Mouse (Mus musculus) urinary bladder, postnatal 25 days (tissue): Measurements from ENCODE around the gene Hist1h1a.
"Not testable (repeated sequence)": the region's sequence is repeated elsewhere in the genome, so short reads cannot be mapped to it uniquely, and the experiment has no call there.

Source experiments
- DNase-seq: peaks from one replicate; pipeline ENCODE4 v3.0.0; 2022; ENCODE audit warnings: low spot score

Gene Hist1h1a

DNA sequence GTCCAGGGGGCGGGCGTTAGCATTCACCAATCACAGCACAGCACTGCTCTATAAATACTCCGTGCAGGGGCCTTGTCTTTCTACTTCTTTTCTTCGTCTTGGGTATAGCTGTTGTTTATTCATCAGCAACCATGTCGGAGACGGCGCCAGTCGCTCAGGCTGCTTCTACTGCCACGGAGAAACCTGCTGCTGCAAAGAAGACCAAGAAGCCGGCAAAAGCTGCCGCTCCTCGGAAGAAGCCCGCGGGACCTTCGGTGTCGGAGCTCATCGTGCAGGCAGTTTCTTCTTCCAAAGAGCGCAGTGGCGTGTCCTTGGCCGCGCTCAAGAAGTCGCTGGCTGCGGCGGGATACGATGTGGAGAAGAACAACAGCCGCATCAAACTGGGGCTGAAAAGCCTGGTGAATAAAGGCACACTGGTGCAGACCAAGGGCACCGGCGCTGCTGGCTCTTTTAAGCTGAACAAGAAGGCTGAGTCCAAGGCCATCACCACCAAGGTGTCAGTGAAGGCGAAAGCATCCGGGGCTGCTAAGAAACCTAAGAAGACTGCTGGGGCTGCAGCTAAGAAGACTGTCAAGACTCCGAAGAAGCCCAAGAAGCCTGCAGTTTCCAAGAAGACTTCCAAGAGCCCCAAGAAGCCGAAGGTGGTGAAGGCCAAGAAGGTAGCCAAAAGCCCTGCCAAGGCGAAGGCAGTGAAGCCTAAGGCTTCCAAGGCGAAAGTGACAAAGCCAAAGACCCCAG lies at the start of gene Hist1h1a:
Gene Hist1h1a, plus strand, starts transcription at position 81 of the 738 bp plus-strand sequence.
- DNase-seq: peak; percentile 55

- no peak for DNase-seq
These were observed 47.0 kb upstream of the Hist1h1a start for GRCm38 (mm10) chr13:23716261-23717042.

DNA sequence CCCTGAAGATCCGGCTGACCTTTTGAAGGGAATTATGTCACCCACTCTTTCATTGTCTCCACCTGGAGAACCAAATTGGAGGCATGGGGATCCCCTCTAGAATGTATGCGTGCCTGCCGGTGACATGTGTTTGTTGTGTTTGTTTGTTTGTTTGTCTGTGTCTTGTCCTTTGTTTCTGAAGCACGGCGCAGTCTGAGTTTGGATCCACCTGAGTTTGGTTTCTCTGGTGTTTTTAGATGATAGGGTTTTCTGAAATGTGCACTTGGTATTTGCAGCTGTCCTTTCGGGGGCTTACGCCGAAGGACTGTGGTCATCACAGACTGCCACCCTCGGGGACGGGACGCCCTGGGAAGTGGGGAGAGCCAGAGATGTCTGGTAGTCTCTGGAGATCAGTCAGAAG lies 46.3 kb upstream of the Hist1h1a start:
- DNase-seq: no peak

GRCm38 (mm10) chr13:23717593-23718245 lies 45.7 kb upstream of the Hist1h1a start:
- not testable (repeated sequence) for DNase-seq

GRCm38 (mm10) chr13:23724239-23724638 lies 39.2 kb upstream of the Hist1h1a start:
- no peak for DNase-seq

DNA sequence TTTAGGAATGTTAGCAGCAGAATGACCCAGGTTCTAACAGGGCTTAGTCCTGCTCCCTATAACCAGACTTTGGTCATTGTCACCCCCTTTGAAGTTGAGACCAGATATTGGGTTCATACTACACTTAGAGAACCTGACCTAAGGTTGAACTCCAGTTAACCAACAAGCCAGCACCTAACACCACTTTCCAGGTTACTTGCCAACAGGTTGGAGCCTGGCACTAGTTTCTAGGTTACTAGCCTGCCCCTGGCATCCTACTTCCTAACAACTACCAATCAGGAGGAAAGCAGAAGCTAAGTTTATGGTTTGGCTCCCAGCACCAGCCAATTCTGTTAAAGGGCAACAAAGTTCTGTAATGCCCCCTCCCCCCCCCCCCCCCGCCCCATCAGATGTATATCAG lies 38.3 kb upstream of the Hist1h1a start:
- DNase-seq: no peak

DNA sequence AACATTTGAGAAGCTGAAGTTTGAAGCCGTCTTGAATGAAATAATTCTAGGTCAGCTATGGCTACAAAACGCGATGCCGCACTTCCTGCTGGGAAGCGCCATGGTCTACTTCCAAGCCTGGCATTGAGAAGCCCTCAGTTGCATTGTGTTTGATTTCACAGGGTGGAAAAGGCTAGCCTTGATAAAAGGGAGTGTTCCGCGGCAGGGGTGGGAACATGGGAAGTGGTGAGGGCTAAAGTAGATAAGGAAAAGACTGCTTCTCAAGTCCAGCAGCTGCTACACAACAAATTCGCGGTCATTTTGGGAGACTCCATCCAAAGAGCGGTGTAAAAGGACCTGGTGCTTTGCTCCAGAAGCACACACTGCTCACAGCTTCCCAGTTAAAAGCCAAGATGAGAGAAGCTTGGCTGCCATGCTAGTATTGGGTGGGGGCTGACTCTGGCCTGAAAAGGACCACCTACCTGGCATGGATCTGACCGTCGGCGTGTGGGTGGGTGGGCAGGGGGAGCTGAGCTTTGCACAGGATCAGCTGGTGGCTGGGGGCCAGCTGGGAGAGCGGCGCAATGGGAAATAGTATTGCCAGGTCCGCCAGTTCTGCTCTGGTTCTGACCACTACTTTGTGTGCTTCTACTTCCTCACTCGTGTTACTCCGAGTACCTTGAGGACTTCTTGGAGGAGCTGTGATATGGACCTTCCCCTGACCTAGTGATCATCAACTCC lies 34.8 kb upstream of the Hist1h1a start:
- no peak for DNase-seq

- no peak for DNase-seq
These were observed 34.3 kb upstream of the Hist1h1a start for GRCm38 (mm10) chr13:23729192-23729525.

DNA sequence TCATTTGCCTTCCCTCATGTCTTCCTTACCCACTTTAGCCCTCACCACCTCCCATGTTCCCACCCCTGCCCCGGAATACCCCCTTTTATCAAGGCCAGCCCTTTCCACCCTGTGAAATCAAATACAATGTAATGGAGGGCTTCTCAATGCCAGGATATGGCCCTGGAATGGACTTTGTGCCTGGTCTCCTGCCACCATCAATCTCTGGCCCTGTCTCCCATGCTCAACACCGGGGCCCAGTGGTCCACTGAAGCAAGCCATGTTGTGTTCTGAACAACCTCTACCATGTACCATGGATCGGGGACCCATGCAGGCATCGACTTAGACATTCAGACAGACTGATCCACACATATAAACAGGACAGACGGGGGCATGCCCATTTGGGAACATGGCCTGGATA lies 33.8 kb upstream of the Hist1h1a start:
- no peak for DNase-seq

DNA sequence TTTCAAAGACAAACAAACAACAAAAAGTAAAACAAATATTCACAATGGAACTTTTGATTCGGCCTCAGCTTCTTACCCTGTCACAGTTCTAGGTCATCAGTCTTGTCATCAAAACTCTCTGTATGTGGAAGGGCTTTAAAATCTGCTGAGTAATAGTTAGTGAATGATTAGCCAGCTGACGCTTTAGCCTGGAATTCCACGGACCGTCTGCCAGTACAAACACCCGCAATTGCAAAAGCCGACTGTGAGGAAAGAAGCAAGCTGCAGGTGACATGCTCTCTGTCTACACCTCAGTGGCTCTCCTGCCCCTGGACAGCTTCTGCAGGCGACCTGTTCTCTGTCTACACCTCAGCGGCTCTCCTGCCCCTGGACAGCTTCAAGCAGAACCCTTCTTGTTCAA lies 33.0 kb upstream of the Hist1h1a start:
- no peak for DNase-seq

GRCm38 (mm10) chr13:23732156-23732804 lies 31.2 kb upstream of the Hist1h1a start:
- DNase-seq: no peak

- no peak for DNase-seq
These were observed 26.4 kb upstream of the Hist1h1a start for GRCm38 (mm10) chr13:23737091-23737490.

- DNase-seq: no peak
These were observed 25.4 kb upstream of the Hist1h1a start for GRCm38 (mm10) chr13:23738041-23738440.

GRCm38 (mm10) chr13:23738677-23739068 lies 24.8 kb upstream of the Hist1h1a start, which contains the start of gene Hist1h1c:
Gene Hist1h1c, plus strand, starts transcription at chr13:23738808.
- peak; percentile 80 for DNase-seq

GRCm38 (mm10) chr13:23739069-23739921 lies 24.2 kb upstream of the Hist1h1a start:
- peak; percentile 79 for DNase-seq

GRCm38 (mm10) chr13:23739922-23740252 lies 23.6 kb upstream of the Hist1h1a start:
- DNase-seq: no peak

DNA sequence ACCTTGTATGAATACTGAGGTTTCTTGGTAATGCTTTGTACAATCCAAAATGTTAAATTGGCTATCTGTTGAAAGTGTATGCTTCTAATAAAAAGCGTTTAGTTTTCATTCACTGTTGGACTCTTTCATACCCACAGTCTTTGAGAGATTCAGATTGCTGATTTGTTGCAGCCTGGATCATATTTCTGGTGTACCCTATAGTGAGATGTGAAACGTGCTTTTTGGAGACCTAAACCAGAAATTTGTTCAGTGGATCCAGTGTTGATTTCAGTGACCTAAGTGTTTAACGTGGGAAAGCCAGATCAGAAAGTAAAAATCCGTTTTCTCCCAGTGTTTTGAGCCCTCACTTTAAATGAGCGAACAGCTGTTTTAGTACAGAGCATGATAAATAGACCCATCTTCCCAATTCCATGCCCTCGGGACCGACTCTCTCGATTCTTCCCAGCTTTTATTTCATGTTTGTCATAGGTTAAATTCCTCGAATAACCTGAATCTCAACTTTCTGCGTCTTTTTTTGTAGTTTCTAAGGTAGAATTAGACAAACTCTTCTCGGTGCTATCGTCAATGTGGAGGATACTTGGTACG lies 23.1 kb upstream of the Hist1h1a start:
- no peak for DNase-seq

- DNase-seq: no peak
These were observed 22.6 kb upstream of the Hist1h1a start for GRCm38 (mm10) chr13:23740910-23741309.

DNA sequence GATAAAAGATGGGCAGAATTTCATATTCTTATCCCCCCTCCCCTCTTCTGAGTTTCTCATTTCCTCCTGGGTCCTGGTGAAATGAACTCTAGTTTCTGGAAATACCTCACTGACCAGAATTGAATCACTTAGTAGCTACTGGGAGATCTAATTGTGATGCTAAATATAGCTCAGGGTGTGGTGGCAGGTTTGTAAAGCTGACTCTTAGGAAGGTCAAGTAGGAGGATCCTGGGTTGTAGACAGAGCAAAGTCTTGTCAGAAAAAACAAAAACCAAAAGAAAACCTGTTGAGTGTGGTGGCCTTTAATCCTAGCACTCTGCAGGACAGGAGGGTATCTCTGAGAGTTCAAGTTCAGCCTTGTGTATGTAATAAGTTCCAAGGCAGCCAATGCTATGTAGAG lies 21.5 kb upstream of the Hist1h1a start:
- no peak for DNase-seq

- DNase-seq: no peak
These were observed 20.3 kb upstream of the Hist1h1a start for GRCm38 (mm10) chr13:23743215-23743614.

DNA sequence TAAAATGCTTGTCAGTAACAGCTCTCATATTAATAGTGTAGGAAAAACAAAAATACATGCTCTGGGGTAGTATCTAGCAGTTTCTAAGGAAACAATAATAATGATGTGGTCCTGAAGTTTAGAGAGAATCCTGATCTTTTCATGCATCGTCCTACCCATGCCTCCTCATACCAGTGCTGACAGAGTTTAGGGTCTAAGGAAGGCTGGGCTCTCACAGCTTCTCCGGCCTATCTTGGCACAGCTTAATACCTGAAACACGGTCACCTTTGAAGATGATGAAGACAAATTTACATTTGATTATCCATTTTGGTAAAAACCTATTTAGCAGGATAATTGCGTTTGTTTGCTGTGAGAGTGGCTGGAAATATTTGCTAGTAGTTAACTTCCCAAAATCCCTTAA lies 19.5 kb upstream of the Hist1h1a start:
- DNase-seq: no peak
